Mouse (Mus musculus) limb, embryonic 15.5 days (tissue): ENCODE data around the gene Zkscan4. TPM values are rescaled to one million over a fixed set of nuclear protein-coding genes. Genes with fewer than 3 reads are reported as not detected.

ENCODE experiments used
- microRNA counts: library from miRNA; unstranded; fragments of <30 nt; microRNA quantifications from one replicate; lab custom pipeline; 2016
- microRNA-seq: library from miRNA; unstranded; fragments of <30 nt; microRNA quantifications from one replicate; pipeline ENCODE4, GENCODE M21; 2016
- polyA plus RNA-seq: library from polyadenylated mRNA; unstranded; fragments of >200 nt; fragmentation: Nextera tagmentation; extraction: Ambion mirVana; gene quantifications from 2 replicates; pipeline ENCODE4 v1.2.1, GENCODE M21; 2015

Zkscan4 gene
- polyA plus RNA-seq, 1 experiment from 2014 or later: 3.4 TPM

MicroRNAs encoded within 50 kb of the gene (microRNA counts, 519-probe panel; counts per million panel counts)
- 2,914 counts per million, percentile 66 among the panel's probes with 10 or more counts for microRNA mmu-miR-1896 (lab: Ali Mortazavi, UCI)

Small RNAs within 50 kb of the gene (microRNA-seq; reads per million reads assigned to microRNA genes)
- gene Mir1896: not detected

Other genes with a start within 250 kb of the Zkscan4 start
- not detected in 2 replicates for gene Gpx5, start 186.2 kb upstream of the Zkscan4 start, polyA plus RNA-seq
- 0.23 TPM in 1 of 2 replicates, not detected in the other for gene Gpx6, start 166.8 kb upstream of the Zkscan4 start, polyA plus RNA-seq
- not detected in 2 replicates for gene Olfr1367, start 132.0 kb upstream of the Zkscan4 start, polyA plus RNA-seq
- 9.2 and 10.2 TPM in 2 replicates for gene Zscan12, start 116.1 kb upstream of the Zkscan4 start, polyA plus RNA-seq
- 84.1 and 85.7 TPM in 2 replicates for gene Zkscan3, start 76.2 kb upstream of the Zkscan4 start, polyA plus RNA-seq
- 2.4 and 2.5 TPM in 2 replicates for gene Pgbd1, start 37.8 kb upstream of the Zkscan4 start, polyA plus RNA-seq
- gene Zscan26, start 25.2 kb upstream of the Zkscan4 start, polyA plus RNA-seq: 26.1 and 26.3 TPM in 2 replicates
- gene Nkapl, start 10.4 kb upstream of the Zkscan4 start, polyA plus RNA-seq: 2.2 and 2.3 TPM in 2 replicates
- not detected in 2 replicates for gene Gm10065, start 534 bp downstream of the Zkscan4 start, polyA plus RNA-seq
- gene AK157302, start 16.3 kb downstream of the Zkscan4 start, polyA plus RNA-seq: 0.19 and 0.41 TPM in 2 replicates
- 5.2 and 7.3 TPM in 2 replicates for gene Gm11273, start 22.5 kb downstream of the Zkscan4 start, polyA plus RNA-seq
- 6.1 TPM in 2 replicates for gene Zkscan8, start 52.2 kb downstream of the Zkscan4 start, polyA plus RNA-seq
- gene Olfr1366, start 63.9 kb downstream of the Zkscan4 start, polyA plus RNA-seq: 0.17 and 0.18 TPM in 2 replicates
- gene Olfr1535, start 81.0 kb downstream of the Zkscan4 start, polyA plus RNA-seq: not detected in 2 replicates
- gene Olfr1364, start 102.9 kb downstream of the Zkscan4 start, polyA plus RNA-seq: not detected in 2 replicates
- gene Olfr1362, start 135.1 kb downstream of the Zkscan4 start, polyA plus RNA-seq: not detected in 2 replicates
- not detected in 2 replicates for gene Olfr11, start 163.6 kb downstream of the Zkscan4 start, polyA plus RNA-seq
- not detected in 2 replicates for gene Olfr1361, start 184.5 kb downstream of the Zkscan4 start, polyA plus RNA-seq
- gene Olfr1360, start 198.5 kb downstream of the Zkscan4 start, polyA plus RNA-seq: not detected in 2 replicates
- gene Olfr1359, start 219.2 kb downstream of the Zkscan4 start, polyA plus RNA-seq: not detected in 2 replicates
- 0.96 and 1.2 TPM in 2 replicates for gene Hist1h2bl, start 237.2 kb downstream of the Zkscan4 start, polyA plus RNA-seq
- 17.1 and 23.9 TPM in 2 replicates for gene Hist1h2ai, start 237.5 kb downstream of the Zkscan4 start, polyA plus RNA-seq
- gene Hist1h3h, start 238.8 kb downstream of the Zkscan4 start, polyA plus RNA-seq: 3.5 and 7.6 TPM in 2 replicates
- 2.5 and 4.5 TPM in 2 replicates for gene Hist1h2bm, start 243.1 kb downstream of the Zkscan4 start, polyA plus RNA-seq